Mouse (Mus musculus): ENCODE data around the gene Ruvbl2.

Gene Ruvbl2

DNA sequence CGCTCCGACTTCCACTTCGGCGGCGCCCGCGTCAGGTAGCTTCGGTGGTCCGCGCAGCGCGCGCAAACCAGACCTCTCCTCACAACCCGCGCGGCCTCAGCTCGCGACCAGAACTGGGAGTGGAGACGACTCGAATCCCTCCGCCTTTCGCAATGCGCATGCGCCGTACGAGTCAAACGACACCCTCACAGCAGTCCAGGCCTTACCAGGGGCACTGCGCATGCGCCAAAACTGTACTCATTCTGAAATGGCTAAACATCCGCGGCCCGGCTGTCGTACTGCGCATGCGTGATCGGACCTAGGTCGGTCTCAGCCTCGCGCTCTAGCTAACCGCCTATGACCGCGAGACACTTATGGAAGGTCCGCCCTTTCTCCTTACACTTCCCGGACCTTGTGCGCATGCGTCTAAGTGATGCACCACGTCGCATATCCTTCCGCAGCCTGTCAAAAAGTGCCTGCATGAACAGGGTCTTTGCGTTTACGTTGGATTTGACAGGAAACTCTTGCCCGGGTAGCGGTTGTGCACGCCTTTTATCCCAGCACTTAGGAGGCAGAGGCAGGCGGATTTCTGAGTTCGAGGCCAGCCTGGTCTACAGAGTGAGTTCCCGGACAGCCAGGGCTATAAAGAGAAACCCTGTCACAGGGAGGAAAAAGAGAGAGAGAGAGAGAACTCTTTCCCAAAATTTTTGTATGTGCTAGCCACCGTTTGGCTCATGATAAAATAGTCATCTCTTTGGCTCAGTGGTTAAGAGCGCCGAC lies 42.1 kb downstream of the Ruvbl2 start, which contains the start of gene Snrnp70:
Gene Snrnp70 (minus strand): TSS at position 165 of the 759 bp plus-strand sequence.
- DNase-seq, result peak; percentile 100

DNA sequence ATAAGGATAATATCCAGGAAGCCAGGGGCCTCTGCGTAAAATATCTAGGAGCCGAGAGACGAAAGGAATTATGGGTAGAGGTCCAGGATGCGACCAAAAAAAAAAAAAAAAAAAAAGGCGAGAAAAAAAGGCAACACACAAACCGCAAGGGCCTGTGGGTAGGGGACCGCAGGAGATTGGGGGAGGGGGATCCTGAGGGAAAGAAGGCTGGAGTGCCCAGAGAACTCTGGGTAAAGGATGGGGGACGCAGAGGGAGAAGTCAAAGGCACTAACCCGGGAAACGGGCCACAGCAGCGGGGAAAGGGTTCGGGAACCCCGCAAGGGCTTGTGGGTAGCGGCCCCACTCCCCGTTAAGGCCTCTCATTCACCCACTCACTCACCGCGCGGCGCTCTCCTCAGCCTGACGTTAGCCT lies 42.8 kb downstream of the Ruvbl2 start:
- DNase-seq, result no peak

DNA sequence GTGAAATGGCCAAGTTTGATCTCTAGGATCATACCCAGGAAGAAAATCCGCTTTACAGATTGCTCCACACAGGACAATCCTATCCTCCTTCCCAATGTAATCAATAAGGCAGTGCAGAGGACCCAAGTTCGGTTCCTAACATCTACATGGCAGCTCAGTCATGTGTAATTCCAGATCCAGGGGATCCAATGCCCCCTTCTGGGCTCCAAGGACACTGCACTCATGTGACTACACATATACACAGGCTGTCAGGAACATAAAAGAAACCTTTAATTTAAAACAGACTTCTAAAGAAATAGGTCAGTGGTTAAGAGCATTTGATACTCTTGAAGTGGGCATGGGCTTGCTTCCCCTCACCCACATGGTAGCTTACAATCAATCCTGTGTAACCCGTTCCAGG lies 51.8 kb downstream of the Ruvbl2 start:
- no peak for DNase-seq

DNA sequence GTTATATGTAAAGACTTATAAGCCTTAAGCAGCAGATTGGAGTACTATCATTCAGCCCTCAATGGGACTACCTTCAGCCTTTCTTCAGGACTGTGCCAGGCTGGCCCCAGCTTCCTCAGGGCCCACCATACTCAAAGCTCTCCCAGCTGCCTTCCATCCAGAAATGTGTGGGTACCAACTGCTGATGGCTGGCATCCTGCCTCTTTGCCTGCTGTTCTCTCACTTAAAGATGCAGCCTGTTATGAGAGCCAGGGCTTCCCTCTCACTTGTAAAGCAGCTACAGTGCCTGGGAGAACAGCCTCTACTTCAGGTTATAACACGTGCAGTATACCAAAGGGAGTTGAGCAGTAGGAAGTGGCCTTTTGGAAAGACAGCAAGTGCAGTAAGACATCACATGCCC lies 61.8 kb downstream of the Ruvbl2 start:
- no peak for DNase-seq

DNA sequence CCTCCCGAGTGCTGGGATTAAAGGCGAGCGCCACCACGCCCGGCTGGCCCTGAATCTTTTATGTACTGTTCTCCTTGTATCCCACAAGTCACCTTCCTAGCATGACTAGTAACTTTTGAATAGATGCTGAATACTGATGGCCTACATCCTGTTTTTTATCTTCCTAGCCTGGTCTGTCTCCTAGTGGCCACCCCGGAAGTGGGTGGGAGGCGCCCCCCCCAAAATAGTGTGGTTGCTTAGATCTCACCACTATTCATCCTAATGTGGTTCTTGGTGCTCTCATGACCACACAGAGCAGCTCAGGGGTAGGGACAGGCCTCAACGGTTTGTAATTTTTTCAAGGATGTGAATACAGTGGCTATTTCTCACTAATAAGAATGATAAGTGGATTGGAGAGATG lies 63.3 kb downstream of the Ruvbl2 start:
- DNase-seq, result no peak

DNA sequence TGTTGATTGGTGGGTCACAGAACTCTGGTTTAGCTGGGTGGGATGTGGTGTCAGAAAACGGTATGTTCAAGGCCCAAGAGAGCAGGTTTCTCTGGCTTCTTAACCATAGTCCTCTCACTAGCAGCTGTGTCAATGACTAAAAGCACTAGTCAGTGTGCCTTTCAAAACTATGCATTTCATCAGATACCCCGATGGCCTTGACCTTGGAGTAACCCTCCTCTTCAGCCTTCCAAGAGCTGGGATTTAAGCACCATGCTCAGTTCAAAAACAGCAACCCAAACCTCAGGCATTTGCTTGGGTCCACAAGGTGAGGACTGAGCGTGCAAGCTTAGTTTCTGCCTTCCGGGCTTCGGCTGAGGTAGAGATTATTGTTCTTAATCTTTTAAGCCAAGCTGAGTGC lies 65.5 kb downstream of the Ruvbl2 start:
- DNase-seq, result peak; percentile 5

Data from cerebellum, adult 11-12 months (tissue).